Mouse (Mus musculus): ENCODE data around the gene Plin3. TPM values are rescaled to one million over a fixed set of nuclear protein-coding genes. Genes with fewer than 3 reads are reported as not detected.

Gene Plin3
- polyA plus RNA-seq (2012): 17.2 and 24.5 TPM in 2 replicates

GRCm38 (mm10) chr17:56292531-56293222, at the start of gene Plin3:
TSS of gene Plin3 (minus strand) at chr17:56292873.

DNA sequence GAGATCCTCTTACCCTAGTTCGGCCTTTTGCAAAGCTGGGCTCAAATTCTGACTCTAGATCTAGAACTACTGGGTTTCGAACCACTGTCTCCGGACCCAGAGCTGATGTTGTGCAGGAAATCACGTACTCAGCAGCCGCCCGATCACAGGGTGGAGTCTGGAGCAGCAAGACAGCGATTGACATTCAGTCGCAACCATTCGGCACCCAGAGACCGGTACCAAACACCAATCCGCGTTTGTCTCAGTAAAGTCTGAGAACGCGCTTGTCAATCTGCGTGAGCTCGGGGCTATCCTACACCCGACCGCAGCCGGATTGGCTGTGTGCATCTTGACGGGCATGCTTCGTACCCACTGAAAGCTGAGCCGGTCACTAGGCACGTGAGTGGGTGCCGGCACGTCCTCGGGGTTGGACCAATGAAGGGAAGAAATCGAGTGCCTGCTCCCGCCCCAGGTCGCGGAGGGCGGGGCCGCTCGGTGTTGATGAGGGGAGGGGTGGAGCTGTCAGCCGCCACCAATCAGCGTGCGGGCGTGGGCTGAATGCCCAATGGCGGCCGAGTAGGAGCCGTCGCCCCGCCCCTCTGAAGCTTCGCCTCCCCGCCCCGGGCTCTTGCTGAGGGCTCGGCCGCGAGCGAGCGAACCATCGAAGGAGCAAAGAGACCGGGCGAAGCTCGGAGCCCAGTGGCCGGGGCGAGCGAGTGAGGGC, 32.9 kb upstream of the Plin3 start, which contains the start of gene Kdm4b:
Kdm4b (plus strand) TSS at position 613 of the 703 bp plus-strand sequence.

DNA sequence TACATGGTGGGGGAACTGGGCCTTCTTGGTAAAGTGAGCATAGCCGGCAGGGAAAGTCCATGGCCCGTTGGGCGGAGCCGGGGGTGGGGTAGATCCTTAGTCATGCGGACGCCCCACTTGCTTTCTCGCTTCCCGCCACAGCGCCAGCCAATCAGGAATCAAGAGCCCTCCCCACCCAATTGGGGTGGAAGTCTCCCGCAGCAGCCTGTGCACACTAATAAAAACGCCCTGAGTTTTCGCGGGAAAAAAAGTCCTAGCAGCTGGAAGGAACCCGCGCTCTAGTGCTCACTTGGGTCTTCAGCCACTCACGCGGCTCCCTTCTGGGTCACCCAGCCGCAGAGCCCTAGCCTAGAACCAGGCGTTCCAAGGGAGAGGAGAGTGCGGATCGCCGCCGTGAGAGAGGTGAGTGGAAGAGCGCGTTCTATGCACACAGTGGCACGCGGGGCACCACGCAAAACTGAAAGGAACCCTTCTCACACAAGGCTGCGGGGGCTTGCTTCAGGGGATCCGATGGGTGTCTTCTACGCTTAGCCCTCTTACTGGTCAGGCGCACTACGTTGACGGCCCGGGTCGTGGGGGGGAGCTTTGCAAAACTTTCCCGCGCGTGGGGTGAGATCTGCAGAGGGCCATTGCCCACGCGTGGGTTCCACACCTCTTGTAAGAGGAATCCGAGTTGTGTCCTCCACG, 10.6 kb upstream of the Plin3 start, which contains the start of gene Uhrf1:
Uhrf1 (plus strand) TSS at position 162 of the 687 bp plus-strand sequence.

DNA sequence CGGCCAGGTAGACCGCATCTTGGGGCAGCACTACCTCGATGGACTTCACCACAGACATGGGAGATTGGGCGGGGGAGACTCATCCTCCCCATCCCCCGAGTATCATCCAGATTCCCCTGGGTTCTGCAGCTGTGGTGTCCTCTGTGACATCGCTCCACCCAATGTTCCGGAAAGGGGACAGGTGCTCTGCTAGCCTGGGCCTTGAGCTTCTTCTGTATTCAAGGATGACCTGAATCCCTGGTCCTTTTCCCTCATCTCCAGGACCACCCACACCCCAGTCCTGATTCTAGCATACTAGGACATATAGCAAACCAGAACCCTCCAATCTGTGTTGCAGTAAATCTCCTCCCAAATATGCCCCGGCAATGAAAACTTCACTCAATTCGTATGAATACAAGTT, 7.5 kb upstream of the Plin3 start, which contains the start of gene Arrdc5:
Arrdc5 (minus strand) TSS at position 101 of the 400 bp plus-strand sequence.

DNA sequence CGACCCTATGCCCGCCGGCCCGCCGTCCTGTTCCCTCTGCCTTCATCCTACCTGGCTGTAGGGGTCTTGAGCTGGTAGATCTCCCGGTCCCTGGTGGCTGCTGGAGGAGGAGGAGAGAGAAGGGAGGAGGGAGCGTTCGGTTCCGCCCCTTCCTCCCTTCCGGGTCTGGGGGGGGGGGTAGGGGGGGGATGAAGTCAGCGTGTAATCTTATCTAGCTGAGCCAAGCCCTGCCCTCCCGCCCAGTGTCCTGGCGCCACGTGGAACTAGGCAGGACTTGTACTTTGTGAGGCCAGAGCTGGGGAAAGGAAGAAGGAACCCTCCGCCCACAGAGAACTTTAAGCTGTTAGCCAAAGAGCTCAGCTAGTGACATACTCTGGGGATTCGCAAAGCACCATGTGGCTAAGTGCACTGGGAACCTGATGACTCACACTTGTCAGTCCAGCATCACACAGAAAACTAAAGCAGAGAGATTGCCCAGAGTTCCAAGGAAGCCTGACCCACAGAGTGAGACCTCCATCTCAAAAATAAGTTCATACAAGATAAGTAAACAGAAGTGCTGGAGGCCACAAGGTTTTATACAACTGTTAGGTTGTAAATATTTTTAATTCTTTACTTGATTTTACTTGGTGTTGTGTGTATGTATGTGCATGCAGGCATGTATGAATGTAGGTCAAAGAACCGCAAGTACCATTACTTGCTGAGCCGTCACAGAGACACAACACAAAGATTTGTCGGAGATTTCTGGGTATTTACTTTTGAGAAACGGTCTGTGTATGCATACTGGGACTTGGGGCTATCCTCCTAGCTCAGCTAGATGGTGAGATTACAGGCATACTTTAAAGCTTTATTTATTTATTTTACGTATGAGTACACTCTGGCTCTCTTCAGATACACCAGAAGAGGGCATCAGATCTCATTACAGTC, 15.8 kb downstream of the Plin3 start, which contains the start of gene Ticam1:
Ticam1 (minus strand) TSS at position 144 of the 924 bp plus-strand sequence.

GRCm38 (mm10) chr17:56256239-56256881, 36.3 kb downstream of the Plin3 start, which contains the start of gene Fem1a:
TSS of gene Fem1a (plus strand) at chr17:56256810.

Other genes with a start within 250 kb of the Plin3 start
- 44.5 and 52.3 TPM in 2 replicates for gene Ubxn6, start 217.8 kb downstream of the Plin3 start, polyA plus RNA-seq (2012)
- 200 and 292 TPM in 2 replicates for gene Hdgfl2, start 213.2 kb downstream of the Plin3 start, polyA plus RNA-seq (2012)
- 0.02 TPM in 1 of 2 replicates, not detected in the other for gene Plin4, start 183.1 kb downstream of the Plin3 start, polyA plus RNA-seq (2012)
- not detected in 2 replicates for gene Plin5, start 175.3 kb downstream of the Plin3 start, polyA plus RNA-seq (2012)
- gene Lrg1, start 170.9 kb downstream of the Plin3 start, polyA plus RNA-seq (2012): 42.7 and 91.2 TPM in 2 replicates
- gene Sema6b, start 152.5 kb downstream of the Plin3 start, polyA plus RNA-seq (2012): 14.5 and 22.4 TPM in 2 replicates
- 0.96 and 1.1 TPM in 2 replicates for gene Tnfaip8l1, start 130.4 kb downstream of the Plin3 start, polyA plus RNA-seq (2012)
- gene Mydgf, start 109.0 kb downstream of the Plin3 start, polyA plus RNA-seq (2012): 46.7 and 52.3 TPM in 2 replicates
- gene Dpp9, start 74.0 kb downstream of the Plin3 start, polyA plus RNA-seq (2012): 87.7 and 105 TPM in 2 replicates
- gene Fem1a, start 36.1 kb downstream of the Plin3 start, polyA plus RNA-seq (2012): 13.8 and 16.5 TPM in 2 replicates
- gene Ticam1, start 16.1 kb downstream of the Plin3 start, polyA plus RNA-seq (2012): 12.2 and 16.1 TPM in 2 replicates
- not detected in 2 replicates for gene Arrdc5, start 7.4 kb upstream of the Plin3 start, polyA plus RNA-seq (2012)
- 107 and 124 TPM in 2 replicates for gene Uhrf1, start 10.4 kb upstream of the Plin3 start, polyA plus RNA-seq (2012)
- gene Kdm4b, start 33.2 kb upstream of the Plin3 start, polyA plus RNA-seq (2012): 21.9 and 26.4 TPM in 2 replicates
- 146 and 239 TPM in 2 replicates for gene Ptprs, start 183.6 kb upstream of the Plin3 start, polyA plus RNA-seq (2012)
- gene Znrf4, start 219.6 kb upstream of the Plin3 start, polyA plus RNA-seq (2012): not detected in 2 replicates